Mouse (Mus musculus): ENCODE results near the gene Trub1. TPM values are rescaled to one million over a fixed set of nuclear protein-coding genes. Genes with fewer than 3 reads are reported as not detected.

The Trub1 gene
- total RNA-seq (2021): 1 to 10 TPM; 3.9 to 5.9 TPM
- long read RNA-seq, experiment 1, transcript Trub1-202 (8 exons, 3,789 nt): major isoform, 7 of 9 reads
- long read RNA-seq, experiment 1, partial matches to known transcripts: 0 of 9 reads
- long read RNA-seq, experiment 1, other reads (novel, unspliced or antisense): 1 of 9 reads
- long read RNA-seq, experiment 2, partial matches to known transcripts: 1 of 6 reads
- long read RNA-seq, experiment 2, other reads (novel, unspliced or antisense): 3 of 6 reads

DNA sequence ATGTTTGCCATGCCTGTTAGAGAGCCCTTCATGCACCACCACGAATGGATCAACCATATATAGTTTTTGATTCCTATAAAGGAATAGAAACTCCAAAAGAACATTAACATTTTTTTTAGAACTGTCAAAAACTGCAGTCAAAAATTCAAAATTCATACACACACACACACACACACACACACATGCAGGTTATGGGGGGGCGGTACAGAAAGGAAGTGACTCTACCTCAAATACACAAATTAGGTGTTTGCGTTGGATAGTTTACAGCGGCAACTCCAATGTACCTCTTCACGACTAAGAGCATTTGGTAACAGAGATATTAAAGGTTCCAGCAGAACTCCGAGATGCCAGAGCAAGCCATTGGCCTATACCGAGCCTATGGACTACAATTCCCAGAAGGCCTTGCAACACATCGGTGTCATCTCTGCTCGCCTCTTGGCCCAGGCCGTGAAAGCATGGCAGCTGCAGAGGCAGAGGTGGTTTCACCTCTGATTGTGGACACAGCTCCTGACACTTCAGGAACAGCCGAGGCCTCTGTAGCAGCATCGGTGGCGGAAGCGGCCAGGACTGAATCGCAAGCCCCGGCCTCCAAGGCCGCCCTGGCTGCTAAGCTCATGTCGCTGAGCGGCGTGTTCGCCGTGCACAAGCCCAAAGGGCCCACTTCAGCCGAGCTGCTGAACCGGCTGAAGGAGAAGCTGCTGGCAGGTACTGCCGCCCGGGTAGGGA lies at the start of gene Trub1:
TSS of gene Trub1 (plus strand) at position 421 of the 726 bp plus-strand sequence.
- DNase-seq: peak; percentile 88 to 91

DNA sequence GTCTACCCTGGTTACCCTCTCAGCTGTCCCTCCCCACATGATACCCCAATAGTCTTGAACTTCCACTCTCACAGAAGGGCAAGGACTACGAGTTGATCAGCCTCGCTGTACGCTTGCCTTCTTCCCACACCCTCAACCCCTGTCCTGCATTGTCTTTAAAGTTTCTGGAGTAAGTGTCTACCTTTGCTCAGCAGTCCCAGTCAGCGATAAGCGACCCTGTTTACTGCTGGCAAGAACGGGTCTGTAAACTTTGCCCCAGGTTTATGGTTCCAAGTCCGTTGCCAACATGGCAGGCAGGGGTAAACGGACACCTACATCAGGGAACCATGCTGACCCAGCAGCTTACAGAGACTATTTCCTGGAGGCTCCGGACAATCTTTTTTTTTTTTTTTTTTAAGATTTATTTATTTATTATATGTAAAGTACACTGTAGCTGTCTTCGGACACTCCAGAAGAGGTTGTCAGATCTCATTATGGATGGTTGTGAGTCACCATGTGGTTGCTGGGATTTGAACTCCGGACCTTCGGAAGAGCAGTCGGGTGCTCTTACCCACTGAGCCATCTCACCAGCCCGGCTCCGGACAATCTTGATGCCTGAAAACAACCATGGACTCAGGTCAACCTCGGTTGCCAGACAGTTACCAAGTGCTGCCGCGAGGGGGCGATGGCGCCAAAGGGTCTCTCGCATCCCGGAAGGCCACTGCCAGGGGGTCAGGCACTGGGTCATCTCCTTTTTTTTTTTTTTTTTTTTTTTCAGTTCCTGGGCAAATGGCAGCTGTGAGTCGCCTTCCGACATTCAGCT lies 48.8 kb upstream of the Trub1 start:
- peak; percentile 83 to 91 for DNase-seq

DNA sequence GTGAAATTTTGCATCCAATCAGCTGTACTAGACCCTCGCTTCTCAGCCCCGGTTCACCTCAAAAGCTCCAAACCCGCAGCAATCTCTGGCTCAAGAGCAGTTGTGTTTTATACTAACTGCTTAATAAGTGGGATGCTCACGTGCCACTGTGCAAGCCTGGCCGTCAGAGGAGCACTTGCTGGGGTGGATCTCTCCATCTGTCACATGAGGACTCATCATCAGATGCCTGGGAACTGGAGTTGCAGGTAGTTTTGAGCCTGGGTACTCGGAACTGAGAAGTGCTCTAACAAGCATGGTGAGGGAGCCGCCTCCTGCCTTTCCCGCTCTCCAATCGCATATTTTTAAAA lies 48.2 kb upstream of the Trub1 start:
- no peak for DNase-seq

DNA sequence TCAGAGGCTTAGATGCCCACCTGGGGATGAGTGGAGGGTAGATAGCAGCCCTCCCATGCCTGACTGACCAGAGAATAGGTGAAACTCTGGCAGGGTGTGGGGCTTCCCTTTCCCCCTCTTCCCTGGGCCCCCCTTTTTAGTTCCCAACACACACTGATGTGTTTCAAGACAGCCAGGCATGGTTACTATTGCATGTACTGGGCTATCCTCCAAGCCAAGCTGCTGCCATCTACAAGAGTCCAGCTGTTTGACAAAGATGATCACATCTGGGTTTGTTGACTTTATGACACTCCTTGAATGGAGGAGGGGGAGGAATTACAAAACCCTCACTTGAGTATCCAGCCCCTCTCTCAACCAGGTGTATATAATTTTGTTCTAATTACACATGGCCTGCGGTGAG lies 44.8 kb upstream of the Trub1 start:
- no peak for DNase-seq

DNA sequence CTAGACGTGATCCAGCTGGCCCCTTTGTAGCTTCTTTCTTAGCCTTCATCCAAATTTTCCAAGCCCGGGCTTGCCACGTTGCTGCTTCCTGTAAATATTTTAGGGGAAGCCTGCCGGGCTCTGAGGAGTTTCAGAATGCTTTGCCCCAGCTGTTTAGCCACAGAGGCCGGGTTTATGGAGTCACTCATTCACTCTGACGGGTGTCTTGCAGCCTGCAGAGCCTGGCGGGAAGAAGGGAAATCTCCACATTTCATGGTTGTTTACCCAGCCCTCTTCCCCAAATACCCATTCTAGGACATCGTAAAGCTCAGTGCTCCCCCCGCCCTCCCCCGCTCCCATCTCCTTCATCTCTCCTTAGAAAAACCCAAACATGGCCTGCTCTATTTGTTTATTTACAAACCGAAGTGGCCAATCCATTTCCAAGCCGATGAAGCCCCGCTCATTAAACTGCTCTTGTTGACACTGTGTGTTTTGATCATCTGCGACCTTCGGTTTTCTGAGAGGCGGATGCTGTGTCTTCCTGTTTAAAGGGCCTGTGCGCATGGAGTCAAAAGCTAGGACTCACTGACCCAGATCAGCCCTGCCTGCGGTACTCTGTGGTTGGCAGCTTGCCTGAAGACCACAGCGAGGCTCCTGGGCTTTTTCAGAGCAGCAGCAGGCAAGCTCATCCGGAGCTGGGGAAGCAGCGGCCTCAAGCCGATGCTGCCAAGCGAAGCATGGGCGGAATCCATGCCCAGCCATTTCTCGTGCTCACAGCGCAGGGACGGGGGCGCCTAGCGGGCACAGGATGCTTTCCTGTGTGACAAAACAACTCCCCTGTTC lies 41.1 kb upstream of the Trub1 start:
- peak; percentile 75 to 85 for DNase-seq

DNA sequence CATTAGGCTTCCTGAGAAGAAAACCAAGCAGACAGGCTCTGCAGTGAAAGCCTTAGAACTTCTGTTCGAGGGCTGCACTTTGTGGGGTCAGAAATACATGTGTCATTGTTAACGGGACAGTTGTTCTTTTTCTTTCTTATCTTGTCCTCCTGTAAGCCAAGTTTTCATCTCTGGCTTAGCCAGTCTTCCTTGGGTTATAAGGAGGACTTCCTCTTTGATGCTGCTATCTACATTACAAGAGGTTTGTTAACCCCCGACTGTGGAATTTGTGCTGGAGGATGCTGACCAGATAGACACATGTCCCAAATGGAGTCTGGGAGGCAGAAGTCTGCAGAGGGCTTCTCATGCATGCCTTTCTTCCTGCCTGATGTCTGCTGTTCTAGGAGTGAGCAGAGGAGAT lies 39.5 kb upstream of the Trub1 start:
- DNase-seq: no peak

DNA sequence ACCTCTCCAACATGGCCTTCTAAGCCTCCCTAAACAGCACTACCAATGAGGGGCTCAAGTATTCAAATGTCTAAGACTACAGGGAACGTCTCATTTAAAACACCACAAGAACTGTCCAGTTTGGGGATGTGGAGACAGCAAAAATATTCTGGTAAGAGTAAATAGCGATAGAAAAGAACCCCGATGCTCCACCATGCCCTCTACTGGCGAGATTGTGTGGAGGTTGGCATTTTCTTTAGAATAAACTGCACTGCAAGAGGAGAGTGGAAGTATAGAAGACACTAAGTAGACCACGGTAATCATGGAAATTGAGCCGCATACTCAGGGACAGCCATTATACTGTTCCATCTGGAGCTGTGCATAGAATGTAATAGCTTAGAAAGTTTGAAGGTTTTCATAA lies 38.8 kb upstream of the Trub1 start:
- no peak for DNase-seq

DNA sequence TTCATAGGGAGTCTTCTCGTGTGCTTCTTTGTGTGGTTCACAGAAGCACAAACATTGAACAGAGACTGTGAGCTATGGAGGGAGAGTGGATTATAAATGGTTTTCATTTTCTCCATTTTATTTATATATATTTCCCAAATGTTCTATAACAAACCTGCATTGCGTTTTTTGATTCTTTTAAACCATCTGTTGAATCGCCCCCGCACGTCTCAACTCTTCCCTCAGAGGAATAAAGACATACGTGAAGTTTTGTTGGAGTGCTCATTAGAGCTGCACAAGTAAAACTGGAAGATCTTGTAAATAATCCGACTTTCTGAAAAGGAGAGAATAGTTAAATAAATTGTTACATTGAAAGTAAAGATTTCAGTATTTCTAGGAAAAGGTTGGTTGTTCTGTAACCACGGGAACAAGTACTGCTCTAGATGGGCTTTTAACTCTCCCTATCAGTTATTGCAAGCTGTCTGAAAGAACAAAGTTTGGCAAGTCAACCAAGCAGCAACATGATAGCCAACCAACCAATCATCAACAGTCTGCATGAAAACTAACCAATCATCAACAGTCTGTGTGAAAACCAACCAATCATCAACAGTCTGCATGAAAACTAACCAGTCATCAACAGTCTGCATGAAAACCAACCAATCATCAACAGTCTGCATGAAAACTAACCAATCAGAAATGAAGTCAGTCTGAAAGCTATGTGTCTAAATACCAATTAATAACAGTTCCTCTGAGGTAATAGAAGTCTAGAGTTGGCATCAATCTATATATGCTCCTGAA lies 37.5 kb upstream of the Trub1 start:
- DNase-seq: no peak

DNA sequence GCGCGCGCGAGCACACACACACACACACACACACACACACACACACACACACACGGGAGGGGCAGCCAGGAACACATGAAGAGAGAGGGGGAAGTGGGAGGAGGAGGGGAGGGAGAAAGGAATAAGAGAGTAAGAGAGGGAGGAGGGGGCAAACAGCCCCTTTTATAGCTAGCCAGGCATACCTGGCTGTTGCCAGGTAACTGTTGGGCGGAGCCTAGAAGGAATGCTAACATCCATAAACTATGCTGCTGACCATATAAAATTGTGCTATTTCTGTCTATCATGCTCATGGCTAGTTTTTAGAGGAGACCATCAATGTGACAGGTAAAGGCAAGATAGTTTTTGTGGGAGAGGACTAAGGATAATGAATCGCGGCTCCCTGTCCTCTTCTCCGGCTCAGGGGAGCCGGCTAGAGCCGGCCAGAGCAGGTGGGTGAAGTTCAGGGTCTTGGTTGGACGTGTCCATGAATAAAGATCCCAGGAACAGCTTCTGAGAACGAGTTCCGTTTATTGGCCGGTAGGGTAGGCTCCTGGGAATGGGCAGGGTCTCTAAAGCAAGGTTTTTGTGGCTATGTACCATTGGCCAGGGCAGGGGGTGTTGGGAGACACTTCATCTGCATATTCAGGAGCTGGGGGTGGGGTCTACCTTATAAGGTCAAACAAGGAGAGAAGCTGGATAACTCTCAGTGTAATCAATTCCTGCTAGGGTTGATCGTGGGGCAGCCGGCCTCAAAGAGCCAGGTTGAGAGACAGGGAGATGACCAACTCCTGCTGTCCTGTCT lies 34.7 kb upstream of the Trub1 start:
- no peak for DNase-seq

DNA sequence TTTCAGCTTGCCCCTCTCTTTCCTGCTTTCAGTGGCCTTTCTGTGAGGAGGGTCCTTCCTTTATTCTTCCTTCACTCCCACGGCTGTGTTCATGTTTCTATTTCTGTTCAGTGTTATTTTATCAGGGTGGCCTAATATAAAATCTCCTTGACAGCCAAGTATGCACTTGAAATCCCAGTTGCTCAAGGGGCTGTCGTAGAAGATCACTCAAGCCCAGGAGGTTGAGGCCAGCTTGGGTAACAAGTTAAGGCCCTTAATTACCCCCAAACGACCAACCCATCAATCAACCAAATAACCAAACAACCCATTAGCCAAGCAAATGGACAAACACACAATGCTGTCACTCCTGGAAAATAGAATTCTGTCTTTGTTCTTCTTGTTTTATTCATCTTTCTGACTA lies 29.3 kb upstream of the Trub1 start:
- no peak for DNase-seq

DNA sequence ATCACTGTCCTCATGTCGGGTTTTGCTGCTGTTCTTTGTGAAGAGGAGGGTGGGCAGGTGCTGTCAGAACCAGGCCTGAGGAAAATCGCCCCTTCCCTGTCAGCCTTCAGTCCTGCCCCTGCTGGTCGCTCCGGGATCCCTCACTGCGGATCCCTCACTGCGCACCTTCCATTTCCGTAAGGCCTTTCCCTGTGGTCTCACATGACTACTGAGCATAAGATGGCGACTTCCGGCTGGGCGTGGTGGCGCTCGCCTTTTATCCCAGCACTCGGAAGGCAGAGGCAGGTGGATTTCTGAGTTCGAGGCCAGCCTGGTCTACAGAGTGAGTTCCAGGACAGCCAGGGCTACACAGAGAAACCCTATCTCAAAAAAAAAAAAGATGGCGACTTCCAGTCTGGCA lies 27.4 kb upstream of the Trub1 start:
- DNase-seq: no peak

DNA sequence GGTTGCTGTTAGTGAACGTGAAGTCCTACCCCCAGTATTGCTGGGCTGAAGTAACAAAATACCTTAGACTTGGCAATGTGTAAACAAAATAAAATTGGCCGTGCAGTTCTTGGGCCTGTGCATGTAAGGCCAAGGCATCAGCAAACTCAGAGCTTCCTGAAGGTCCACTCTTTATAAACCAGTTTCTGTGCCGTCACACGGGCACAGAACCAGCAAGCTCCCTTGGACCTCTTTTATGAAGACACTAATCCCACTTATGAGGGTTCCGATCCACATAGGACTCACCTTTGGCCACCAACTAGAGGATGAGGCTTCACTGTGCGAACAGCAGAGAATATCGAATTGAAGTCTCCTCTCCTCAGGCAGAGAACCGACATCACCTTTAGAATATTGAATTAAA lies 25.9 kb upstream of the Trub1 start:
- no peak for DNase-seq

DNA sequence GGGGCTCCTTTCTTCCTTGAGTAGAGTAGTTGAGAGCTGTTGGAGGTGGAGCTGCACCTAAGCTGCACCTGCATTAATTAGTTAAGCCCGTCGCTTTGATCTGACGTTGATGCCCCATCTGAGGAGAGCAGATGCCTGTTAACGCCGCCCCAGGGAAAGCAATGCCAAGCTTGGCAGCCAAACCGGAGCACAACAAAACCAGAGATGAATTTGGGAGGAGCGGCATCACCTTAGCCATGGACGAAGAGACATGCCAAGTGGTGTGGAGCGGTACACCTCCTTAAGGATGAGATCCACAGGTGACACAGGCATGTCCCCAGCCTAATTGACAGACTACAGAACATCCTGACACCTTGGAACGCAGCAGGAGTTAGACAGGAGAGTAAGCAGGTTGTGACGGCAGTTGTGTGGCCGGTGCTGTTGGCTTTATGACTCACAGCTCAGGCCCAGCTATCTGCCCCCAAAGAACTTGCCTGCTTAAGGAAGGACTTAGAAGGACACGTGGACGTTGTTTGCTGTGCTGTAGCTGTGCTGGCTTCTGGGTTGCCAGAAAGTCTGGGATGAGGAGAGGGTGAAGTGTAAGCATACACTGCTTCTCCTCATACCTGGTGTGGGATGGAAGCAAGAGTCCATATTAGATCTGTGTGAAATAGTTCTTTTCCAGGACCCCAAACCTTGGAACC lies 24.8 kb upstream of the Trub1 start:
- no peak for DNase-seq

DNA sequence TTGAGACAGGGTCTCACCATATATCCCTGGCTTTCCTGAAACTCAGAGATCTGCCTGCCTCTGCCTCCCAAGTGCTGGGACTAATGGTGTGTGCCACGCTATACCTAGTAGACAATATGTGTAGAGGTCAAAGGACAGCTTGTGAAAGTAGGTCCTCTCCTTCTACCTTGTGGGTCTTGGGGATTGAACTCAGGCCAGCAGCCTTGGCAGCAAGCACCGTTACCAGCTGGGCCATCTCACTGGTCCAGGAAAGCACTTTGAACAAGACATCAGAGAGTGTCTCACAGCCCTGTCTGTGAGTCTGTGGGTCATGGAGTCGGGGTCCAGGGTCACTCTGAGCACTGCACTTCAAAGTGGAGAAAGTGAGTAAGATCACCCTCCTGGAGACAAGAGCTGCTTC lies 24.1 kb upstream of the Trub1 start:
- no peak for DNase-seq

DNA sequence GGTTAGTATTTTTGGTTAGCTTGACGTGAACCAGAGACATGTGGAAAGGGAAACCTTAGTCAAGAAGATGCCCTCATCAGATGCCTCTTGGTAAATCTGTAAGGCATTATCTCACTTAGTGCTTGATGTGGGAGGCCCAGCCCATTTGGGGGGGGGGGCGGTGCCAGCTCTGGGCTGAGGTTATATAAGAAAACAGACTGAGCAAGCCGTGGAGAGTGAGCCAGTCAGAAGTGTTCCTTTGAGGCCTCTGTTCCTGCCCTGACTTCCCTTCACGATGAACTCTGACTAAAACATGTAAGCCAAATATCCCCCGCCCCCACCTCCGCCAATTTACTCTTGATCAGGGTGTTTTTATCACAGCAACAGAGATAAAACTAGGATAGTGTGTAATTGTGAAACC lies 22.8 kb upstream of the Trub1 start:
- no peak for DNase-seq

DNA sequence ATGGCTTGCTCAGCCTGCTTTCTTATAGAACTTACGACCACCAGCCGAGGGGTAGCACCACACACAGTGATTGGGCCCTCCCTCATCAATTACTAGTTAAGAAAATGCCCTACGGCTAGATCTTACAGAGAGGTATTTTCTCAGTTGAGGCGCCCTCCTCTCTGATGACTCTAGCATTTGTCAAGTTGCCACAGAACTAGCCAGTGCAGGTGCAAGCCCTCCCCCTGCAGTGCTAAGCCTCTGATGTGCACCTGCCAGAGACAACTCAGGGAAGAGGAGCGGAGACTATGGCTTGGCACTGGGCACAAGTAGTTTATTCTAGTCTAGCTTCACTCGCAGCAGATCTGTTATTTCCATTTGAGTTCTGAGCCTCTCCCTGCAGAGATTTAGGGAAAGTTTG lies 21.2 kb upstream of the Trub1 start:
- DNase-seq: no peak

DNA sequence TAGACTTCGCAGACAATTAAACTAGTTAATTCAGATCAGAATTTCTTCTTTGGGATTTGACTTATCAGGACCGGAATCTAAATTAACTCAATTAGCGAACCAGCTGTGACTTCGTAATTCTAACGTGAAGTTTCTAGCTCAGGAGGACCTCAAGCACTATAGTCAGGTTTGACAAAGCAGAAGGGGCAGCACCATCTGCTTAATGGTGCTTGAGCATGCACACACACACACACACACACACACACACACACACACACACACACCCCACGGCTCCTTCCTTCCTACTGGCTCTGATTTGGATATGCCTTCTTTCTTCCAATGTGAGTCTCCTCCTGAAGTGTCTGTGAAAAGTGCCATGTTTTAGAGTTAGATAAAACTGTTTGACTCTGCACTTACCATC lies 18.7 kb upstream of the Trub1 start:
- no peak for DNase-seq

DNA sequence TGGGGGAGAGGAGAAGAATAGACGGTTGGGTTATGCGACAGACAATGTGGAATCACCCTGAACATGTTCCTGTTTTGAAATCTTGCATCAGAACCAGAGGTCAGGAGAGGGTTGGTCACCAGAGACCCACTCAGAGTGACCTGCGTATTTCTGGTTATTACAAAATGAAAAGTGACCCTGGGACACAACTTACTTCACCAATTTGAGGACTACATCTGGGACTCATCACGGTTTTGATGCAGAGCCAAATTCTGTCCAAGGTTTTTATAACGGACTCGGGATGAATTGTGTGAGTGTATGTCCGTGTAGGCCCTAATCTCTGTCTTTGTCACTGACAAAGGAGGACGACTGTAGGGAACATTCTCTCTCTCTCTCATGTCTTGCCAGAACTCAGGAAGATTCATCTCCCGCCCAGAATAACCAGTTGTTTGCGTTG lies 16.1 kb upstream of the Trub1 start:
- peak; percentile 27 to 48 for DNase-seq

DNA sequence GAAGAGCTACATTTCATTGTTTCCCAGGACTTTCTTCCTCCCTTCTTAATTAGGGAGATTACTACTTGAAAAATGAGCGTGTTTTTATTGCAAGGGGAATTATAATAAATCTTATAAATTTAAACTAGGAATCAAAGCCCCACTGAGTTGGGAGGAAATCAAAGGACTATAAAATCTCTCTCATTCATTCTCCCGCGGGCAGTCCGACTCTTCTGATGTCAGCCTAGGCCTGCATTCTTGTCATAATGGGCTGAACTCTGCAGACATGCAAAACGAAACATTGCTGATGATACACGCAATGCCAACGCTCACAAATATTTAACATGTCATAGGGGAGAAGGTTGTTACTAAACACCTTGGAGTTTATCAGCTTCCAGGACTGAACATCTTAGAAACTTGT lies 15.7 kb upstream of the Trub1 start:
- no peak for DNase-seq

DNA sequence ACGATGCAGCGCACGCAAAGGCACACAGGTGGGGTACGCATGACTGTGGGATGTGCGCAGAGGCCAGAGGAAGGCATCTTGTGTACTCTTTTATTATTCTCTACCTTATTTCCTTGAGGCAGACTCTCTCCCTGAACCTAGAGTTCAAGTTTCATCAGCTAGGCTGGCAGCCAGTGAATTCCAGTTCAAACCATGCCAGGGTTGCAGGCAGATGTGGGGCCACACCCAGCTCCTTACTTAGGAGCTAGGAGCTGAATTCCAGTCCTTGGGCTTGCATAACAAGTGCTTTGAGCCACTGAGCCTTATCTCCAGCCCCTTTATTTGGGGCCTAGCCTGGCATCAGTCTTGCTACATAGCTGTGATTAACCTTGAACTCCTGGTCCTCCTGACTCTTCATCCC lies 13.4 kb upstream of the Trub1 start:
- DNase-seq: no peak
